21 mouse cellular contexts compared by ENCODE assay signal in genomic region chr19:6572001-6572400, GRCm38 (mm10). TPM values are rescaled to one million over a fixed set of nuclear protein-coding genes. Genes with fewer than 3 reads are reported as not detected.
A peak's percentile ranks its signal among the peaks of the same experiment; 100 is the strongest.
DNase-seq lines count a peak whose midpoint lies in the region; ATAC-seq and TF ChIP-seq lines count a peak whose summit lies in the region.
"Had no signal": no experiment of that assay in that cellular context is flagged by ENCODE, and none has a peak within 500 bp of the region (broad histone marks: within the 10 kb centered on the region; RNA-seq: fewer than 3 reads in every experiment).

No protein-coding gene starts in this region.

- no peak overlapping the region for H3K4me3 ChIP-seq in hindbrain, postnatal 0 days (ENCODE audit: low read length)
- no peak overlapping the region for H3K4me3 ChIP-seq in hindbrain, embryonic 10.5 days
- no peak overlapping the region for H3K4me3 ChIP-seq in limb, embryonic 15.5 days
- no peak overlapping the region for H3K4me3 ChIP-seq in limb, embryonic 10.5 days
- H3K4me3 ChIP-seq: embryonic facial prominence, embryonic 13.5 days; midbrain, embryonic 10.5 days; neural tube, embryonic 13.5 days had no signal

- ATAC-seq in hindbrain, postnatal 0 days: peak; percentile 21; the same call in 1 of the 2 replicates
- ATAC-seq in limb, embryonic 15.5 days (ENCODE audit: insufficient number of reproducible peaks, low FRiP score, low TSS enrichment, low read depth): 0 out of 2 replicates have a peak, but pooled peaks have one; percentile 6
- ATAC-seq: inflammation-experienced regulatory T-cells, adult 6 months had no signal

- no peak overlapping the region for H3K9ac ChIP-seq in hindbrain, postnatal 0 days (replicated peaks; ENCODE audit: low read length)
- no peak overlapping the region for H3K9ac ChIP-seq in limb, embryonic 15.5 days
- H3K9ac ChIP-seq: embryonic facial prominence, embryonic 13.5 days; neural tube, embryonic 13.5 days had no signal

- H3K9me3 ChIP-seq in hindbrain, postnatal 0 days (ENCODE audit: low read length): no peaks in the 10 kb centered on the region
- H3K9me3 ChIP-seq in hindbrain, embryonic 10.5 days: no peaks in the 10 kb centered on the region
- H3K9me3 ChIP-seq in limb, embryonic 15.5 days: no peaks in the 10 kb centered on the region
- no peaks in the 10 kb centered on the region for H3K9me3 ChIP-seq in limb, embryonic 10.5 days (replicated peaks)
- H3K9me3 ChIP-seq: embryonic facial prominence, embryonic 13.5 days; midbrain, embryonic 10.5 days; neural tube, embryonic 13.5 days had no signal

- no peak overlapping the region for H3K4me2 ChIP-seq in hindbrain, postnatal 0 days (ENCODE audit: low read depth, low read length)
- no peak overlapping the region for H3K4me2 ChIP-seq in limb, embryonic 15.5 days
- H3K4me2 ChIP-seq: embryonic facial prominence, embryonic 13.5 days; neural tube, embryonic 13.5 days had no signal

- no peak for TF ChIP-seq CTCF in hindbrain, postnatal 0 days (IDR thresholded peaks at IDR 0.05; ENCODE audit: low read depth)

- no peak overlapping the region for H3K27ac ChIP-seq in hindbrain, postnatal 0 days
- no peak overlapping the region for H3K27ac ChIP-seq in hindbrain, embryonic 10.5 days
- H3K27ac ChIP-seq in limb, embryonic 15.5 days: no peak overlapping the region
- H3K27ac ChIP-seq in limb, embryonic 10.5 days: no peak overlapping the region; the same call in 1 of the 2 replicates
- H3K27ac ChIP-seq: embryonic facial prominence, embryonic 13.5 days; neural tube, embryonic 13.5 days had no signal

- H3K27me3 ChIP-seq in hindbrain, postnatal 0 days (ENCODE audit: insufficient read depth, low read length): no peaks in the 10 kb centered on the region
- peaks cover 20% of the 10 kb centered on the region for H3K27me3 ChIP-seq in hindbrain, embryonic 10.5 days (ENCODE audit: insufficient read depth, poor library complexity, severe bottlenecking)
- H3K27me3 ChIP-seq in limb, embryonic 15.5 days: no peaks in the 10 kb centered on the region
- H3K27me3 ChIP-seq in limb, embryonic 10.5 days (ENCODE audit: low read depth, poor library complexity, severe bottlenecking): peaks cover 5% of the 10 kb centered on the region; the same call in 1 of the 2 replicates
- H3K27me3 ChIP-seq: neural tube, embryonic 13.5 days had no signal

- DNase-seq in hindbrain, postnatal 0 days (ENCODE audit: low spot score): peak; percentile 41
- DNase-seq in hindbrain, embryonic 10.5 days (ENCODE audit: low spot score): no peak
- DNase-seq in limb, embryonic 10.5 days (ENCODE audit: low spot score): no peak
- peak; percentile 87 for DNase-seq in cerebellum, adult 11 months
- DNase-seq in cerebellum, postnatal 14 days: peak; percentile 96 to 97
- no peak for DNase-seq in lung, postnatal 10 days
- no peak for DNase-seq in spleen, adult 12 weeks (ENCODE audit: low spot score)
- DNase-seq: adrenal gland, postnatal 10 days; heart, adult 11 months; lung, adult 2 months; lung, postnatal 4 days; right cerebral cortex, postnatal 14 days; thymus, postnatal 4 days had no signal

- no peaks in the 10 kb centered on the region for H3K36me3 ChIP-seq in hindbrain, postnatal 0 days (ENCODE audit: insufficient read depth, low read length)
- no peaks in the 10 kb centered on the region for H3K36me3 ChIP-seq in hindbrain, embryonic 10.5 days
- H3K36me3 ChIP-seq in limb, embryonic 15.5 days: no peaks in the 10 kb centered on the region
- H3K36me3 ChIP-seq in limb, embryonic 10.5 days: no peaks in the 10 kb centered on the region
- H3K36me3 ChIP-seq: embryonic facial prominence, embryonic 13.5 days; midbrain, embryonic 10.5 days; neural tube, embryonic 13.5 days had no signal

- H3K4me1 ChIP-seq in hindbrain, postnatal 0 days (ENCODE audit: insufficient read depth, low read length): no peaks in the 10 kb centered on the region
- H3K4me1 ChIP-seq in hindbrain, embryonic 10.5 days (replicated peaks): peaks cover 37% of the 10 kb centered on the region
- peaks cover 3% of the 10 kb centered on the region; the same call in 1 of the 2 replicates for H3K4me1 ChIP-seq in limb, embryonic 15.5 days
- H3K4me1 ChIP-seq in limb, embryonic 10.5 days: peaks cover 3% of the 10 kb centered on the region; the same call in 1 of the 2 replicates

- 34% methylated on average over 4 of the region's 4 CpGs for WGBS in hindbrain, postnatal 0 days
- WGBS in hindbrain, embryonic 10.5 days: 32% methylated on average over 4 of the region's 4 CpGs
- WGBS in limb, embryonic 15.5 days: 26% methylated on average over 4 of the region's 4 CpGs
- WGBS in limb, embryonic 10.5 days: 39% methylated on average over 4 of the region's 4 CpGs

RNA-seq across cellular contexts. Expression of gene Slc22a12, which starts 29.2 kb away (rescaled TPM):
- total RNA-seq in hindbrain, postnatal 0 days (2014; rRNA removed): 0.21 and 1.2 TPM in 2 replicates
- 0.28 and 0.35 TPM in 2 replicates for polyA plus RNA-seq in hindbrain, postnatal 0 days (2015; fragmentation: Nextera tagmentation; extraction: Ambion mirVana)
- not detected in 2 replicates for polyA plus RNA-seq in hindbrain, embryonic 10.5 days (2016; fragmentation: Nextera tagmentation; extraction: Ambion mirVana)
- not detected in 2 replicates for polyA plus RNA-seq in limb, embryonic 15.5 days (2015; fragmentation: Nextera tagmentation; extraction: Ambion mirVana)
- polyA plus RNA-seq in limb, embryonic 10.5 days (2016; fragmentation: Nextera tagmentation; extraction: Ambion mirVana): not detected in 2 replicates
- total RNA-seq: adrenal gland, postnatal 10 days; gastrocnemius, adult 8-10 months had no signal
- polyA plus RNA-seq: embryonic facial prominence, embryonic 13.5 days; heart, embryonic 14.5 days; hindbrain, embryonic 11.5 days; inflammation-experienced regulatory T-cells, adult 6 months; midbrain, embryonic 10.5 days; neural tube, embryonic 13.5 days had no signal

Comparison
In these comparisons a context has a peak if more than half of its experiments do, and no peak if none do; other contexts are left out.
1. DNase-seq: peak in hindbrain, postnatal 0 days (single experiment), cerebellum, adult 11 months (single experiment) and cerebellum, postnatal 14 days (2 of 2); none in hindbrain, embryonic 10.5 days (single experiment), limb, embryonic 10.5 days (single experiment), lung, postnatal 10 days (single experiment) and spleen, adult 12 weeks (single experiment).